19 mouse cellular contexts compared by ENCODE assay signal in the genomic region with DNA sequence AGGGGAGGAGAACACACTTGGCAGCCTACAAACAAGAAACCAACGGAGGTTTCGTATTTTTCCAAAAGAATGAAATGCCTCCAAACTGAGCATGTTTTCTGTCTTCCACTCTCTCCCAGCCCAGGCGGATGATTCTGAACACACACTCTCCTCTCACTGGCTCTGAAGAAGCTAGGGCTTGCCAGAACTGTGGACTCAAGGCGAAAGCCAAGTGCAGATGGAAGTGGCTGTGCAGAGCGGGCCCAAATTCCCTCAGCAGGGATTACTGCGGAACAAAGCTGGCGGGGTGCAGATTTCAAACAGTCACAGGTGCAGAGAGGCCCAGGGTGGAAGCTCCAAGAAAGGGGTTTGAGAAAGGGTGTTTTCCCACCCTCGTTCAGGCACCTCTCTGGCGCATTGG. TPM values are rescaled to one million over a fixed set of nuclear protein-coding genes. Genes with fewer than 3 reads are reported as not detected.
DNase-seq lines count a peak whose midpoint lies in the region; ATAC-seq and TF ChIP-seq lines count a peak whose summit lies in the region.
"Had no signal": no experiment of that assay in that cellular context is flagged by ENCODE, and none has a peak within 500 bp of the region (broad histone marks: within the 10 kb centered on the region; RNA-seq: fewer than 3 reads in every experiment).

No protein-coding gene starts in this region.

- 81% methylated on average over 9 of the region's 9 CpGs for WGBS in kidney, embryonic 15.5 days
- 82% methylated on average over 9 of the region's 9 CpGs for WGBS in intestine, postnatal 0 days

- H3K9ac ChIP-seq in kidney, embryonic 15.5 days, result no peak overlapping the region
- H3K9ac ChIP-seq in intestine, postnatal 0 days (ENCODE audit: low read depth, low read length), result no peak overlapping the region
- H3K9ac ChIP-seq: heart, embryonic 15.5 days; liver, embryonic 12.5 days; neural tube, embryonic 12.5 days had no signal

- no peaks in the 10 kb centered on the region for H3K36me3 ChIP-seq in kidney, embryonic 15.5 days
- no peaks in the 10 kb centered on the region for H3K36me3 ChIP-seq in intestine, postnatal 0 days (ENCODE audit: control insufficient read depth, insufficient read depth)
- H3K36me3 ChIP-seq: heart, embryonic 15.5 days; liver, embryonic 12.5 days; neural tube, embryonic 12.5 days had no signal

- peak; percentile 44 to 58 for DNase-seq in cerebellum, postnatal 14 days
- DNase-seq in cerebellum, adult 9-10 months, result no peak
- DNase-seq in heart, adult 9 months (ENCODE audit: low spot score in 2 of 2), result peak; percentile 27 to 32
- DNase-seq in heart, postnatal 4 days, result no peak
- peak; percentile 20 for DNase-seq in urinary bladder, postnatal 14 days (ENCODE audit: low spot score)
- no peak for DNase-seq in urinary bladder, postnatal 25 days (ENCODE audit: low spot score)
- DNase-seq: adrenal gland, postnatal 14 days; embryo, embryonic 11 days; kidney, adult 8-10 months; midbrain, embryonic 14.5 days; thymus, postnatal 4 days had no signal

- no peak overlapping the region for H3K4me3 ChIP-seq in kidney, embryonic 15.5 days (replicated peaks)
- no peak overlapping the region for H3K4me3 ChIP-seq in intestine, postnatal 0 days (ENCODE audit: low read depth, low read length)
- H3K4me3 ChIP-seq: heart, embryonic 15.5 days; liver, embryonic 12.5 days; neural tube, embryonic 12.5 days had no signal

- peaks cover 7% of the 10 kb centered on the region; the same call in 1 of the 2 replicates for H3K4me1 ChIP-seq in kidney, embryonic 15.5 days
- no peaks in the 10 kb centered on the region for H3K4me1 ChIP-seq in intestine, postnatal 0 days (replicated peaks; ENCODE audit: control insufficient read depth, insufficient read depth, low read length)
- H3K4me1 ChIP-seq: heart, embryonic 15.5 days; liver, embryonic 12.5 days; neural tube, embryonic 12.5 days had no signal

- no peaks in the 10 kb centered on the region for H3K27me3 ChIP-seq in kidney, embryonic 15.5 days
- no peaks in the 10 kb centered on the region for H3K27me3 ChIP-seq in intestine, postnatal 0 days (replicated peaks; ENCODE audit: control insufficient read depth, insufficient read depth, low read length)
- H3K27me3 ChIP-seq: heart, embryonic 15.5 days; liver, embryonic 12.5 days; neural tube, embryonic 12.5 days had no signal

- no peak for TF ChIP-seq CTCF in intestine, postnatal 0 days (IDR thresholded peaks at IDR 0.05; ENCODE audit: low read depth)

- no peaks in the 10 kb centered on the region for H3K9me3 ChIP-seq in kidney, embryonic 15.5 days (replicated peaks)
- H3K9me3 ChIP-seq in intestine, postnatal 0 days (ENCODE audit: control insufficient read depth), result no peaks in the 10 kb centered on the region
- H3K9me3 ChIP-seq: heart, embryonic 15.5 days; liver, embryonic 12.5 days; neural tube, embryonic 12.5 days had no signal

- no peak for ATAC-seq in kidney, embryonic 15.5 days (replicated peaks; ENCODE audit: low FRiP score)
- ATAC-seq in intestine, postnatal 0 days, result no peak
- ATAC-seq: hindbrain, embryonic 16.5 days; liver, embryonic 12.5 days had no signal

- no peak overlapping the region for H3K4me2 ChIP-seq in kidney, embryonic 15.5 days
- H3K4me2 ChIP-seq in intestine, postnatal 0 days (replicated peaks; ENCODE audit: low read depth), result no peak overlapping the region
- H3K4me2 ChIP-seq: heart, embryonic 15.5 days; liver, embryonic 12.5 days; neural tube, embryonic 12.5 days had no signal

- no peak overlapping the region for H3K27ac ChIP-seq in kidney, embryonic 15.5 days
- H3K27ac ChIP-seq in intestine, postnatal 0 days (ENCODE audit: low read depth, low read length), result no peak overlapping the region
- H3K27ac ChIP-seq: heart, embryonic 15.5 days; liver, embryonic 12.5 days; neural tube, embryonic 12.5 days had no signal

RNA-seq across cellular contexts. Expression of gene Plac1, which starts 19.1 kb away (rescaled TPM):
- total RNA-seq in heart, postnatal 4 days (2021), result 1 to 10 TPM in 1 of 2 experiments, under 1 TPM in 1; 0.69 to 1.0 TPM
- 5.6 and 6.0 TPM in 2 replicates for polyA plus RNA-seq in kidney, embryonic 15.5 days (2015; fragmentation: Nextera tagmentation; extraction: Ambion mirVana)
- 0.54 and 0.93 TPM in 2 replicates for polyA plus RNA-seq in intestine, postnatal 0 days (2015; fragmentation: Nextera tagmentation; extraction: Ambion mirVana)
- total RNA-seq: adrenal gland, postnatal 14 days; layer of hippocampus, adult 18-20 months had no signal
- polyA plus RNA-seq: hindbrain, embryonic 16.5 days had no signal

RNA-seq across cellular contexts. Expression of gene Fam122b, which starts 48.8 kb away (rescaled TPM):
- 10 to 100 TPM; 16.6 to 17.3 TPM for total RNA-seq in heart, postnatal 4 days (2021)
- polyA plus RNA-seq in kidney, embryonic 15.5 days (2015; fragmentation: Nextera tagmentation; extraction: Ambion mirVana), result 10.0 and 10.9 TPM in 2 replicates
- 3.5 and 4.2 TPM in 2 replicates for polyA plus RNA-seq in intestine, postnatal 0 days (2015; fragmentation: Nextera tagmentation; extraction: Ambion mirVana)

RNA-seq across cellular contexts. Expression of gene Fam122c, which starts 52.4 kb away (rescaled TPM):
- total RNA-seq in heart, postnatal 4 days (2021), result not detected
- not detected in 2 replicates for polyA plus RNA-seq in kidney, embryonic 15.5 days (2015; fragmentation: Nextera tagmentation; extraction: Ambion mirVana)
- not detected in 2 replicates for polyA plus RNA-seq in intestine, postnatal 0 days (2015; fragmentation: Nextera tagmentation; extraction: Ambion mirVana)
- total RNA-seq: adrenal gland, postnatal 14 days; layer of hippocampus, adult 18-20 months had no signal
- polyA plus RNA-seq: heart, embryonic 15.5 days; hindbrain, embryonic 16.5 days; liver, embryonic 12.5 days; midbrain, embryonic 14.5 days; neural tube, embryonic 12.5 days; stomach, embryonic 14.5 days had no signal

Comparison
In these comparisons a context has a peak if more than half of its experiments do, and no peak if none do; other contexts are left out.
1. DNase-seq: peak in cerebellum, postnatal 14 days (2 of 2), heart, adult 9 months (2 of 2) and urinary bladder, postnatal 14 days (single experiment); none in cerebellum, adult 9-10 months (single experiment), heart, postnatal 4 days (single experiment) and urinary bladder, postnatal 25 days (single experiment).